Mouse (Mus musculus) intestine, embryonic 14.5 days (tissue): ENCODE data around the gene Klc1. TPM values are rescaled to one million over a fixed set of nuclear protein-coding genes. Genes with fewer than 3 reads are reported as not detected.

Source experiments
- ATAC-seq: fragments of 200-750 bp; cut with Nextera tagmentation; replicated peaks from 2 replicates; pipeline ENCODE4 v1.8.0; 2017; ENCODE audit warnings: low read depth, moderate number of reproducible peaks, moderate TSS enrichment, moderate library complexity; ENCODE audit not compliant: low FRiP score, low TSS enrichment
- DNase-seq: peaks from one replicate; pipeline ENCODE4 v3.0.0-alpha.2; 2018; ENCODE audit warnings: low spot score
- H3K27ac ChIP-seq: fragments of 300-500 bp; sonication (generic); 2 replicates; pipeline ENCODE4 v1.5.1; 2014; ENCODE audit warnings: low read depth, mild to moderate bottlenecking, control low read depth
- H3K27me3 ChIP-seq: fragments of 300-500 bp; sonication (generic); replicated peaks from 2 replicates; pipeline ENCODE4 v1.6.1; 2014; ENCODE audit warnings: low read length, control low read depth; ENCODE audit not compliant: control insufficient read depth, insufficient read depth
- H3K36me3 ChIP-seq: fragments of 300-500 bp; sonication (generic); 2 replicates; pipeline ENCODE4 v1.6.1; 2014; ENCODE audit warnings: low read length, control low read depth; ENCODE audit not compliant: control insufficient read depth, insufficient read depth
- H3K4me1 ChIP-seq: fragments of 300-500 bp; sonication (generic); replicated peaks from 2 replicates; pipeline ENCODE4 v1.6.1; 2014; ENCODE audit warnings: low read length, control low read depth, mixed read lengths; ENCODE audit not compliant: control insufficient read depth, insufficient read depth
- H3K4me2 ChIP-seq: fragments of 300-500 bp; sonication (generic); 2 replicates; pipeline ENCODE4 v1.6.1; 2014; ENCODE audit warnings: low read length
- H3K4me3 ChIP-seq: fragments of 300-500 bp; sonication (generic); 2 replicates; pipeline ENCODE4 v1.5.1; 2014; ENCODE audit warnings: low read depth, low read length, control low read depth, mixed read lengths
- H3K9ac ChIP-seq: fragments of 300-500 bp; sonication (generic); 2 replicates; pipeline ENCODE4 v1.6.1; 2014; ENCODE audit warnings: mild to moderate bottlenecking, low read length
- H3K9me3 ChIP-seq: fragments of 300-500 bp; sonication (generic); 2 replicates; pipeline ENCODE4 v1.6.1; 2016; ENCODE audit warnings: low read length, control low read depth; ENCODE audit not compliant: control insufficient read depth
- WGBS: fragments of 180-500 bp; shearing (Covaris S2); extraction: QIAGEN DNeasy Blood & Tissue Kit; methylation state at CpG from one replicate; pipeline ENCODE4 v1.1.7; 2014; 5-methylcytosine and 5-hydroxymethylcytosine counted together
- polyA plus RNA-seq: library from polyadenylated mRNA; unstranded; fragments of >200 nt; fragmentation: Nextera tagmentation; extraction: Ambion mirVana; gene quantifications from 2 replicates; pipeline ENCODE4 v1.2.1, GENCODE M21; 2014

Klc1 gene
- polyA plus RNA-seq, 1 experiment from 2014 or later: 109 TPM

DNA sequence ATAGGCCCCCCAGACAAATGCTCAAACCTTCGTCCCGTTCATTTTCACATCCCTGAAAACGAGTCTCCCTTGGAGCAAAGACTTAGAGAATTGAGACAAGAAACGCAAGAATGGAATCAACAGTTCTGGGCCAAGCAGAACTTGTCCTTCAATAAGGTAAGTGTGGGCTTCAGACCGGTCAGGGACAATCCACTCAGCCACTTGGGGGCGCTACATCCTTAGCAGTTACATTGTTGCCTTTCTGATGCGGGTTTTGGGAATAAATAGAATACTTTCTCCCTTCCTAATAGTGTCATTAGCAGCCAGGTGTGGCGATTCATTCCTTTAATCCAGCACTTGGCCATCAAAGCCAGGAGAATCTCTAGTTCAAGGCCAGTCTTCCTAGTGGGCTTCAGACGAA lies 36.0 kb upstream of the Klc1 start:
- Histone ChIP-seq H3K9me3 (no peaks in the 10 kb centered on the region), H3K27me3 (no peaks in the 10 kb centered on the region), H3K27ac (no peak overlapping the region), H3K4me3 (no peak overlapping the region), H3K36me3 (peaks cover 7% of the 10 kb centered on the region), H3K9ac (no peak overlapping the region), H3K4me1 (no peaks in the 10 kb centered on the region), H3K4me2 (no peak overlapping the region)
- no peak for ATAC-seq
- 72% methylated on average over 9 of the region's 9 CpGs for WGBS
- no peak for DNase-seq

- ATAC-seq (no peak), DNase-seq (no peak)
- Histone ChIP-seq H3K27me3 (no peaks in the 10 kb centered on the region), H3K9me3 (no peaks in the 10 kb centered on the region), H3K4me1 (no peaks in the 10 kb centered on the region), H3K27ac (peak overlapping the region; percentile 16; the same call in 1 of the 2 replicates), H3K4me2 (no peak overlapping the region), H3K9ac (no peak overlapping the region), H3K36me3 (peaks cover 15% of the 10 kb centered on the region), H3K4me3 (no peak overlapping the region)
- 68% methylated on average over 6 of the region's 6 CpGs for WGBS
Measured at GRCm38 (mm10) chr12:111724638-111725337, 33.9 kb upstream of the Klc1 start.

DNA sequence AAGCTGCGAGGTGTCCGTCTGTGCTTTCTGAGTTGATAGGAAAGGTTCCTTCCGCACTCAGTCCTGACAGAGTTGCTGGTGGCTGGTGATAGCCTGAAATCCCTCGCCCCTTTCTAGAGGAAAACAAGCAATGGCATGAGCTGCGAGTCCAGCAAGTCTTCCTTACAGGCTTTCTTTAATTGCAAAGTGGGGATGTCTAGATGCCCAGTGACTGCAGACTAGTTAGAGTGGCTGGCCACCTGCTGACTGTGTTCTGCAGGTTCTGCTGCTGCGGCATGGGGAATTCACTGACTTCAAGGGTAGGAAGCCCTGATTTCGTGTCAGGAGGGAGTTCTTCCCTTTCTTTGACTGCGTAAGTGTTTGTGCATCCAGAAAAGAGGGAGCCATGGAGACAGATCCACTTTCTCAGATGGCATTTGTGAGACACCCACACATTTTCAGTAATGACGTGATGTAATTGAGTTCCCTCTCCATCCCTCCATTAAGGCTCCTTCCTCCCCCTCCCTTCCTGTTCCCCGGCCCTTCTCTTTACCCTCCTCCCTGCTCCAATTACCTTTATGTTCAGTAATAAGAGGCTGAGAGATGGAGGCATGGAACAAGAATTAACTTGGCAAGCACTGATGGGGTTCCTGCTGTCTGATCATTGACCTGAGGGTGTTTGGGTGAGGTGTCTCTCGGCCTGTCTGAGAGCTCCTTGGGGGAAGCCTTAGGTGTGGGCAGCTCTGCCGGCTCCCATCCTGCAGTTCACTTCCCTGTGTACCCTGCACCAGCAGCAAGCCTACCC lies 33.1 kb upstream of the Klc1 start:
- Histone ChIP-seq H3K4me3 (no peak overlapping the region), H3K9me3 (no peaks in the 10 kb centered on the region), H3K4me1 (no peaks in the 10 kb centered on the region), H3K9ac (no peak overlapping the region), H3K27ac (peak overlapping the region; percentile 66), H3K36me3 (peaks cover 15% of the 10 kb centered on the region), H3K4me2 (no peak overlapping the region), H3K27me3 (no peaks in the 10 kb centered on the region)
- ATAC-seq: no peak
- WGBS: 67% methylated on average over 12 of the region's 12 CpGs
- DNase-seq: no peak

GRCm38 (mm10) chr12:111726122-111726463 lies 32.6 kb upstream of the Klc1 start:
- Histone ChIP-seq H3K4me2 (no peak overlapping the region), H3K9me3 (no peaks in the 10 kb centered on the region), H3K9ac (no peak overlapping the region), H3K27ac (peak overlapping the region; percentile 66), H3K36me3 (peaks cover 15% of the 10 kb centered on the region), H3K27me3 (no peaks in the 10 kb centered on the region), H3K4me3 (no peak overlapping the region), H3K4me1 (no peaks in the 10 kb centered on the region)
- DNase-seq (no peak), ATAC-seq (0 out of 2 replicates have a peak, but pooled peaks have one; percentile 24)
- WGBS: 39% methylated on average over 4 of the region's 4 CpGs

DNA sequence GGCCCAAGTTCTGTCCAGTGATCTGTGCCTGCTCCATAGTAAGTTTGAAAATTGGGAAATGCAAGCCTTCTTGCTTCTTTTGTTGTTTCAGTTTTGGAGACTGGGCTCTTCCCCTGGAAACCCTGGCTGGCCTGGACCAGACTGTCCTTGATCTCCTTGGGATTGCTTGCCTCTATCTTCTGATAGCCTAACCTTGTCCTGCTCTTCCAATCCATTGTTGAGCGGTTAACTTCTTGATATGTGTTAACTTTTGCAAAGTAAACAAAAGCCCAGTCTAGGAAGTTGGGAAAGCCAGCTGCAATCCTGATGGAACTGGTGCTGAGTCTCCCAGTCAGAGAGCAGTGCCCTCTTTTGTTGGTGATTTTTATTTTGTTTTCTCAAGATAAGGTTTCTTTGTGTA lies 30.7 kb upstream of the Klc1 start:
- no peaks in the 10 kb centered on the region for H3K4me1 ChIP-seq
- no peak overlapping the region for H3K9ac ChIP-seq
- DNase-seq: no peak
- no peak overlapping the region for H3K4me3 ChIP-seq
- H3K27me3 ChIP-seq: no peaks in the 10 kb centered on the region
- H3K27ac ChIP-seq: no peak overlapping the region
- no peak for ATAC-seq
- no peak overlapping the region for H3K4me2 ChIP-seq
- peaks cover 21% of the 10 kb centered on the region for H3K36me3 ChIP-seq
- H3K9me3 ChIP-seq: no peaks in the 10 kb centered on the region
- WGBS: 68% methylated on average over 1 of the region's 1 CpGs

DNA sequence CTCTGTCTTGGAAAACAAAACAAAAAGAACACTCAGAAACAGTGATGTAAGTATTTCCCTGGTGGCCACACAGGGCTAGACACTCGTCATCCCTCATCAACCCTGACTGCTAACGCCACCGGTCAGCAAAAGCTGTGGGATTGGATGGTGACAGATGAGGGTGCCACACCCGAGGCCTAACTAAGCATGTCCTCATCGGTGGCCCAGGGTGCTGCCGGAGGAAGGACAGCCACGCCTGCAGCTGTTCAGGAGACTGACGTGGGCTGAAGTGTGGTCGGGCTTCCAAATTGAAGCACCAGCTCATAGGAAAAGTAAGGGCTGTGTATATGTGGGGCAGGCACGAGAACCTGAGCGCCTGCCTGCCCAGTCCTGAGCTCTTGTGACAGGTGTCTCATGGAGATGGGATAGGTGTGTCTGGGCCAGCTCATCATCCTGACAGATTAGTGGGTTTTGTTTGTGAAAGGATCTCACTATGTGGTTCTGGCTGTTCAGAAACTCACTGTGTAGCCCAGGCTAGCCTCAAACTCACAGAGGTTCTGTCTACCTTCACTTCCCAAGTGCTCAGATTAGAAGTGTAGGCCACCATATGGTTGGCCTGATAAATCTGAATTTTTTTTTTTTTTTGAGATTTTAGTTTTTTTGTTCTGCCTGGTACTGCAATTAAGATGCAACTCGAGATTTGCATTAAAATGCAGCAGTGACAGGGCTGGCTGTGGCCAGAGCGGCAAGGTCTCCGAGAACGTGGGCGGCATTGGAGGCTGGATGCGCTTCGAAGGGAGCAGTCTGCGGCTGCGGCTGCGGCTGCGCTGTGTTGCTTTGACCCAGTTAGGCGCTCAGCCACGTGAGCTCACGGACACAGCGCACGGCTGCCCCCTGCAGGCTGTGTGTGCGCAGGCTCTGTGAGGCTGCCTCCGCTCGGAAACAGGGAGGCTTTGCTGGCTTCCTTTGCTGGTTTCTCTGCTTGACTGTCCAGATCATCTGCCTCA lies 26.5 kb upstream of the Klc1 start:
- no peaks in the 10 kb centered on the region for H3K27me3 ChIP-seq
- peak overlapping the region; percentile 37 for H3K4me2 ChIP-seq
- DNase-seq (peak; percentile 90), ATAC-seq (peak; percentile 90)
- peaks cover 16% of the 10 kb centered on the region for H3K36me3 ChIP-seq
- no peaks in the 10 kb centered on the region for H3K4me1 ChIP-seq
- H3K9ac ChIP-seq: no peak overlapping the region
- no peak overlapping the region for H3K4me3 ChIP-seq
- H3K9me3 ChIP-seq: no peaks in the 10 kb centered on the region
- 33% methylated on average over 30 of the region's 30 CpGs for WGBS
- H3K27ac ChIP-seq: no peak overlapping the region

DNA sequence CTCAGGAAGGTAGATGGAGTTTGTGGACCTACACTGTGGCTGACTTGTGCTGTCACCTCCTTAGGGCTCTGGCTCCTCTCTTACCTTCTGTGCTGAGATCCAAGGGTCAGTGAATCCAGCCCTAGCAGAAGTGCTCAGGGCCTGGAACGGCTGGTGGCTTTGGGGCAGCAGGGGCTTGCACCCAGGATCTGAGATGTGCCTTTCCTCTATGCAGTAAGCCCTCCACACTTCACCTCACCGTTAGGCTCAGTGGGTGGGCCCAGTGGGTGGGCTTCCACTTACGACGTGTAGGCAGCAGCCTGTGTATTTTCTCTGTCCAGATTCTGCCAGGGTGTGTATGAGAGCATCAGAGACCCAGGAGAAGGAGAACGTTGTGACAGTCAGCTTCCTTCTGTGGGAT lies 25.7 kb upstream of the Klc1 start:
- H3K9me3 ChIP-seq: no peaks in the 10 kb centered on the region
- H3K36me3 ChIP-seq: peaks cover 16% of the 10 kb centered on the region
- H3K27ac ChIP-seq: no peak overlapping the region
- no peaks in the 10 kb centered on the region for H3K4me1 ChIP-seq
- no peaks in the 10 kb centered on the region for H3K27me3 ChIP-seq
- ATAC-seq (peak; percentile 1; the same call in 1 of the 2 replicates), DNase-seq (no peak)
- no peak overlapping the region for H3K4me3 ChIP-seq
- no peak overlapping the region for H3K4me2 ChIP-seq
- 48% methylated on average over 5 of the region's 5 CpGs for WGBS
- H3K9ac ChIP-seq: no peak overlapping the region

GRCm38 (mm10) chr12:111734912-111735311 lies 23.7 kb upstream of the Klc1 start:
- Histone ChIP-seq H3K4me2 (no peak overlapping the region), H3K36me3 (peaks cover 8% of the 10 kb centered on the region; the same call in 1 of the 2 replicates)
- 91% methylated on average over 3 of the region's 3 CpGs for WGBS

More at GRCm38 (mm10) chr12:111734912-111735311, 23.7 kb upstream of the Klc1 start:
- no peak for DNase-seq
- H3K27me3 ChIP-seq: no peaks in the 10 kb centered on the region
- H3K27ac ChIP-seq: no peak overlapping the region
- H3K4me3 ChIP-seq: no peak overlapping the region
- ATAC-seq: no peak
- no peaks in the 10 kb centered on the region for H3K4me1 ChIP-seq
- H3K9me3 ChIP-seq: no peaks in the 10 kb centered on the region
- H3K9ac ChIP-seq: no peak overlapping the region
